Mouse (Mus musculus): ENCODE data around the gene Lman2.

DNA sequence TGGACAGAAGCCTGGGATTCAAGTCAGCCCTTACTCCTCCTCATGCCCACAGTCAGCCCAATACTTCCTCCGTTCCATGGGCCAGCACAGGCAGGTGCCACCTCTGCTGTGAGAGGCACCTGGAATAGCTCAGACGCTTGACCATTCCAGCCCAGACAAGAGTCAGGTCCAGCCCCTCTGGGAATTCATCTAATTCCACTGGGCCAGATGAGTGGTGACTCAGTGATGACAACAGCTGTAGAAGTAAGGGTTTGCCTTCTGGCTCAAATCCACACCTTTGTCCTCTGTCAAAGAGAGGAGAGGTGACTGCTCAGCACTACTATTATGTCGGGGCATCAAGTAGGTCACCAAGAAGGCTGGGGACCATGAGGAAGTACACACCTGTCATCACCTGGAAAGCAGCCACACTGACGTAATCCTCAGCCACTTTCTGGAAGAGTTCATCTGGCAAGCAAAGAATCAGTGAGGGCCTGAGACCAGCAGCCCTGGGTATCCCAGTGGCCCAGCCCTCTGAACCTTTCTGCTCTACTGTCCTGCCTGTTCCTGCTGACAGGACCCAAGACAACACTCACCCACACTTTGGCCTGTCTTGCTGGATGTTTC, 42.6 kb downstream of the Lman2 start, which contains the start of gene Prelid1:
- TF ChIP-seq CTCF (IDR thresholded peaks at IDR 0.05; ENCODE audit: low read depth) (no peak), EP300 (IDR thresholded peaks at IDR 0.05; ENCODE audit: low read depth) (no peak)

Data from heart, postnatal 0 days (tissue).